Mouse (Mus musculus) midbrain, embryonic 10.5 days (tissue): ENCODE data around the gene Cln3. TPM values are rescaled to one million over a fixed set of nuclear protein-coding genes. Genes with fewer than 3 reads are reported as not detected.

Experiments
- DNase-seq: peaks from one replicate; pipeline ENCODE4 v3.0.0-alpha.2; 2017; ENCODE audit warnings: low spot score
- H3K27ac ChIP-seq: fragments of 300-500 bp; sonication (generic); replicated peaks from 2 replicates; pipeline ENCODE4 v1.5.1; 2016; ENCODE audit warnings: mild to moderate bottlenecking
- H3K27me3 ChIP-seq: fragments of 300-500 bp; sonication (generic); 2 replicates; pipeline ENCODE4 v1.6.1; 2016; ENCODE audit warnings: low read depth, mild to moderate bottlenecking; ENCODE audit not compliant: poor library complexity, severe bottlenecking
- H3K36me3 ChIP-seq: fragments of 300-500 bp; sonication (generic); 2 replicates; pipeline ENCODE4 v1.6.1; 2016; ENCODE audit warnings: mild to moderate bottlenecking, moderate library complexity
- H3K4me1 ChIP-seq: fragments of 300-500 bp; sonication (generic); 2 replicates; pipeline ENCODE4 v1.6.1; 2016
- H3K4me3 ChIP-seq: fragments of 300-500 bp; sonication (generic); 2 replicates; pipeline ENCODE4 v1.5.1; 2016; ENCODE audit warnings: mild to moderate bottlenecking, moderate library complexity
- H3K9me3 ChIP-seq: fragments of 300-500 bp; sonication (generic); replicated peaks from 2 replicates; pipeline ENCODE4 v1.6.1; 2016; ENCODE audit warnings: mild to moderate bottlenecking
- WGBS: fragments of 180-500 bp; shearing (Covaris S2); methylation state at CpG from one replicate; pipeline ENCODE4 v1.1.7; 2016; 5-methylcytosine and 5-hydroxymethylcytosine counted together
- polyA plus RNA-seq: library from polyadenylated mRNA; unstranded; fragments of >200 nt; fragmentation: Nextera tagmentation; extraction: Ambion mirVana; gene quantifications from 2 replicates; pipeline ENCODE4 v1.2.1, GENCODE M21; 2016

The Cln3 gene
- polyA plus RNA-seq, 1 experiment from 2014 or later: 23.8 TPM

DNA sequence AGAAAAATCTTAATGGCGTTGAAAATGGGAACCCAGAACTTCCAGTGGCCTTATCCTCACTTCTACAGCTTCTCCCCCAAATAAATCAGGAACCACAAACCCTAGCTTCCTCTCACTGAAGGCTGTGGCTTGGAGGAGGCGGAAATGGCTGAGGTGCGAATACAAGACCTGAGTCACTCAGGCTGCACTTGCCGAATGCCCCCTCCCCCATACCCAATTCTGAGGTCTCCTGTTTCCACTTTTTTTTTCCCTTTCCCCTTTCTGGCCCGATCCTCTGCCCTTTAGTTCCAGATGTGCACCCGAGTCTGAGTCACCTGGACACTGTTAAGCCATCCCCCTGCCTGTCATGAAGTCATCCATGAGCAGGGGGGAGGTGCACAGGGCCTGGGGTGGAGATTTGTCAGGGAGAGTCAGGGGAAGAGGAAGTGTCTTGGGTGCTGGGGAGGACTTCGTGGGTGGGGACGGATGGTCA is 1.1 kb downstream of the Cln3 start, which contains the start of gene Apobr:
Gene Apobr (plus strand): TSS at position 437 of the 472 bp plus-strand sequence.
- H3K4me3 ChIP-seq: peak within 1 kb of the TSS; percentile 73
- 83% methylated on average over 8 of the region's 8 CpGs for WGBS
- H3K4me1 ChIP-seq: peaks cover 30% of the 10 kb centered on the region
- 0 out of 2 replicates have a peak, but pooled peaks cover 4% of the 10 kb centered on the region for H3K36me3 ChIP-seq
- H3K9me3 ChIP-seq: no peaks in the 10 kb centered on the region
- H3K27me3 ChIP-seq: peaks cover 51% of the 10 kb centered on the region
- DNase-seq: no peak
- peak within 1 kb of the TSS; percentile 93 for H3K27ac ChIP-seq

DNA sequence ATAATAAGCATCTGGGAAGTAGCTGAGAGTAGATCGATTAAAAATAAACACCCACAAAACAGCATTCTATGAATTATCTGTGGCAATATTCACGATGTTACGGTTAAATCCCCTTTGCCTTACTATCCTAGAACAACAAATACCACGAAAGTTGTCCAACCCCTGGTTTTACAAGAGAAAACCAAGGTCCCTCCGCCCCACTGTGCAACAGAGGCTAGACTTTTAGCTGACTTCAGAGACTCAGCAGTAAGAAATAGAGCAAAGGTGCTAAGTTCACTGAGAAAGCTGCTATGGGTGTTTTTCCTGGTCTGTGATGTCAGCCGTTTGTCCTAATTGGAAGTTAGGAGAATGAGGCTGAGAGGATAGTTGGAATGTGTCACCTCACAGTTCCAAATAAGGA is 1.9 kb downstream of the Cln3 start:
- H3K36me3 ChIP-seq: peaks cover 10% of the 10 kb centered on the region; the same call in 1 of the 2 replicates
- H3K4me1 ChIP-seq: peaks cover 30% of the 10 kb centered on the region
- WGBS: 60% methylated on average over 6 of the region's 6 CpGs
- H3K4me3 ChIP-seq: peak overlapping the region; percentile 73
- no peaks in the 10 kb centered on the region for H3K9me3 ChIP-seq
- H3K27ac ChIP-seq: peak overlapping the region; percentile 93
- DNase-seq: no peak
- peaks cover 47% of the 10 kb centered on the region for H3K27me3 ChIP-seq

DNA sequence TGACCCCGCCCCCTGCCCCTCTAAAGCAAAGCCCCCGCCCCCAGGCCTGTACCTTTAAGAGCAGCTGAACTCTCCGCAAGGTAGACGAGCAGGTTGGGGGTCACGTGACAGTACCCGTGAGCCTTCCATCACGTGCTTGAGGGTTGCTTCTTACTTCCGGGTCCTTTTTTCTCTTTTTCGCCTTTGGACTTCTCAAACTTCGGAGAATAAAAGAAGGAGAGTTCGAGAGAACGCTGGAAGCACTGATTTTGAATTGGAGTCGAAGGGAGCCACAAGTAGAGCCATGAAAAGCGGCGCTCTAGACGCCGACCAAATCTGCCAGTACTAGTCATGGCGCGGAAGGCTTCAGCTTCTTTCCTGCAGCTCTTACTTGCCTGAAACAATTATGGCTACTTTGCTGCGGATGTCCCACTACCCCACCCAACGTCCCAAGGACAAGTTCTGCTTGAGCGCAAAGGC is 2.3 kb downstream of the Cln3 start:
- Histone ChIP-seq H3K4me1 (peaks cover 29% of the 10 kb centered on the region), H3K27me3 (peaks cover 42% of the 10 kb centered on the region), H3K36me3 (peaks cover 14% of the 10 kb centered on the region; the same call in 1 of the 2 replicates), H3K4me3 (peak overlapping the region; percentile 73), H3K27ac (peak overlapping the region; percentile 93), H3K9me3 (no peaks in the 10 kb centered on the region)
- peak; percentile 88 for DNase-seq
- WGBS: under 1% methylated on average over 22 of the region's 22 CpGs

DNA sequence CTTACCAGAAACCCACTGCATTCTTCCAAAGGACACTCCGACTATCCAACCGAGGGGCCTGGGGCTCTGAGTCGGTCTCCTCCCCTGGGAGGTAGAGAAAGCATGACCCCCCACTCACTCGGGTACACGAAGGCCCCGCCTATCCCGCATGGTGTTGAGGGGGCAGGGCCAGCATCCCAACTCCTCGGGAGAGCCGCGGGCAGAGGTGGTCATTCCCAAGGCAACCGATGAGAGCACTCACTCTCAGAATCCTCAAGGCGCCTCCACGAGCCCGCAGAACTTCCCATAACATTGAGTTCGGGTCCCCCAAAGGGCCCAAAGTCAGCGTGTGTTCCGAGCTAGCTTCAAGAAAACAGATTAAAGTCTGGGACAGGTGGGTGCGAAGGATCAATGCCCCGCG is 2.9 kb downstream of the Cln3 start:
- 2% methylated on average over 20 of the region's 20 CpGs for WGBS
- peak; percentile 54 for DNase-seq
- Histone ChIP-seq H3K4me3 (peak overlapping the region; percentile 73), H3K27ac (peak overlapping the region; percentile 93), H3K4me1 (peaks cover 24% of the 10 kb centered on the region), H3K36me3 (peaks cover 17% of the 10 kb centered on the region), H3K27me3 (peaks cover 37% of the 10 kb centered on the region), H3K9me3 (no peaks in the 10 kb centered on the region)

GRCm38 (mm10) chr7:126581661-126582060 is 4.0 kb downstream of the Cln3 start:
- peaks cover 26% of the 10 kb centered on the region for H3K36me3 ChIP-seq
- peaks cover 17% of the 10 kb centered on the region for H3K4me1 ChIP-seq
- no peak overlapping the region for H3K27ac ChIP-seq
- peaks cover 26% of the 10 kb centered on the region for H3K27me3 ChIP-seq
- no peak overlapping the region for H3K4me3 ChIP-seq
- H3K9me3 ChIP-seq: no peaks in the 10 kb centered on the region
- whole genome bisulfite sequencing: 92% methylated on average over 6 of the region's 6 CpGs
- no peak for DNase-seq

- peaks cover 44% of the 10 kb centered on the region for H3K36me3 ChIP-seq
- WGBS: 64% methylated on average over 8 of the region's 8 CpGs
- DNase-seq: peak; percentile 38
Observed at GRCm38 (mm10) chr7:126579172-126579571, 6.4 kb downstream of the Cln3 start.

GRCm38 (mm10) chr7:126576946-126577345 is 8.7 kb downstream of the Cln3 start:
- 47% methylated on average over 8 of the region's 8 CpGs for WGBS
- peak; percentile 49 for DNase-seq
- peaks cover 2% of the 10 kb centered on the region; the same call in 1 of the 2 replicates for H3K4me1 ChIP-seq
- H3K27me3 ChIP-seq: no peaks in the 10 kb centered on the region
- H3K36me3 ChIP-seq: peaks cover 55% of the 10 kb centered on the region
- H3K4me3 ChIP-seq: no peak overlapping the region
- H3K9me3 ChIP-seq: no peaks in the 10 kb centered on the region
- no peak overlapping the region for H3K27ac ChIP-seq

More at GRCm38 (mm10) chr7:126579172-126579571, 6.4 kb downstream of the Cln3 start:
- Histone ChIP-seq H3K4me1 (peaks cover 17% of the 10 kb centered on the region), H3K27me3 (peaks cover 1% of the 10 kb centered on the region; the same call in 1 of the 2 replicates), H3K4me3 (no peak overlapping the region), H3K9me3 (no peaks in the 10 kb centered on the region), H3K27ac (no peak overlapping the region)

- H3K4me1 ChIP-seq: peaks cover 10% of the 10 kb centered on the region
- H3K4me3 ChIP-seq: peak within 1 kb of the TSS; percentile 85
- under 1% methylated on average over 46 of the region's 46 CpGs for WGBS
Observed at GRCm38 (mm10) chr7:126566094-126566765, 19.4 kb downstream of the Cln3 start, which contains the start of gene Eif3c. Eif3c (minus strand) TSS chr7:126566411.

DNA sequence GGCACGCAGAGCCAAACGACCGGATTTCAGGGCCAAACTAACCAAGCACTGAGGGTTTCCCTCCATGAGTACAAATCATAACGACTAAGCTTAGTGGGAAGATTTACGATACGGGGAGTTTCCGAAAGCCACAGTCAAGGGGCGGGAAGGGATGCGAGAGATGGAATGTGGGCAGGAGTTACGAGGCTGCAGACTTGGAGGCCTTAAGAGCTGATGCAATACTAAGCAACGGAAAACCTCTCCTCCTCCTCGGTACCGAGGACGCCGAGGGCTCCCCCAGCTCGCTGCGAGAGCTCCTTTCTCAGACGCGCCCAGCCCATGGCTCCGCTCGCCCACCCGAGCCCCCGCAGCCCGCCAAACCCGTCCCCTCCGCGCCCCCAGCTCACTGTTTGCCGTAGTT is 19.9 kb downstream of the Cln3 start:
- DNase-seq: no peak
- Histone ChIP-seq H3K9me3 (no peaks in the 10 kb centered on the region), H3K4me1 (peaks cover 10% of the 10 kb centered on the region), H3K27ac (peak overlapping the region; percentile 89), H3K36me3 (peaks cover 41% of the 10 kb centered on the region), H3K4me3 (peak overlapping the region; percentile 85), H3K27me3 (no peaks in the 10 kb centered on the region)
- under 1% methylated on average over 28 of the region's 28 CpGs for WGBS

More at GRCm38 (mm10) chr7:126566094-126566765, 19.4 kb downstream of the Cln3 start, which contains the start of gene Eif3c:
- H3K36me3 ChIP-seq: peaks cover 36% of the 10 kb centered on the region
- peak within 1 kb of the TSS; percentile 89 for H3K27ac ChIP-seq
- H3K27me3 ChIP-seq: no peaks in the 10 kb centered on the region
- H3K9me3 ChIP-seq: no peaks in the 10 kb centered on the region
- DNase-seq: peak; percentile 85

DNA sequence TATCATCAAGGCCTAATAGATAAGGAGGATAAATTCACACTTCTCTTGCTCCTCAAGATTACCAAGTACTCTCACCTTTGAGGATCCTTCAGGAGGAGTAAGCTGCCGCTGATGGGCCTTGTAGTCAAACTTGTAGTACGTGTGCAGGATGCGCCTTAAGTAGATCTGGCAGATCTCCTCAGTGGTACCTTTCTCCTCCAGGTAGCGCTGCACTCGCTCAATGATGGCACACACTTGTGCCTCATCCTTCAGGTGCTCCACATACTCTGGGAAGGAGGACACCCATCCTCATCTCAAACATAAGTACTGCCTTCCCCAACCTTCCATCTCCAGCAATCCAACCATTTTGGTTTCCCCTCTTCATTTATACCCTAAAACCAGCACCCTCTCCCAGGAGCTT is 29.0 kb downstream of the Cln3 start:
- WGBS: 96% methylated on average over 5 of the region's 5 CpGs
- no peak for DNase-seq
- Histone ChIP-seq H3K4me1 (no peaks in the 10 kb centered on the region), H3K36me3 (peaks cover 100% of the 10 kb centered on the region), H3K9me3 (no peaks in the 10 kb centered on the region), H3K27ac (no peak overlapping the region), H3K4me3 (no peak overlapping the region), H3K27me3 (no peaks in the 10 kb centered on the region)

- H3K4me3 ChIP-seq: no peak overlapping the region
- H3K36me3 ChIP-seq: peaks cover 100% of the 10 kb centered on the region
- no peaks in the 10 kb centered on the region for H3K27me3 ChIP-seq
- H3K9me3 ChIP-seq: no peaks in the 10 kb centered on the region
- 95% methylated on average over 1 of the region's 1 CpGs for WGBS
- H3K4me1 ChIP-seq: no peaks in the 10 kb centered on the region
- no peak overlapping the region for H3K27ac ChIP-seq
- DNase-seq: no peak
Observed at GRCm38 (mm10) chr7:126554796-126555195, 30.8 kb downstream of the Cln3 start.

GRCm38 (mm10) chr7:126545631-126546030 is 40.0 kb downstream of the Cln3 start:
- DNase-seq: no peak
- 91% methylated on average over 2 of the region's 2 CpGs for WGBS
- H3K4me1 ChIP-seq: no peaks in the 10 kb centered on the region
- no peak overlapping the region for H3K4me3 ChIP-seq
- H3K9me3 ChIP-seq: no peaks in the 10 kb centered on the region
- H3K36me3 ChIP-seq: peaks cover 80% of the 10 kb centered on the region
- no peak overlapping the region for H3K27ac ChIP-seq
- H3K27me3 ChIP-seq: no peaks in the 10 kb centered on the region

DNA sequence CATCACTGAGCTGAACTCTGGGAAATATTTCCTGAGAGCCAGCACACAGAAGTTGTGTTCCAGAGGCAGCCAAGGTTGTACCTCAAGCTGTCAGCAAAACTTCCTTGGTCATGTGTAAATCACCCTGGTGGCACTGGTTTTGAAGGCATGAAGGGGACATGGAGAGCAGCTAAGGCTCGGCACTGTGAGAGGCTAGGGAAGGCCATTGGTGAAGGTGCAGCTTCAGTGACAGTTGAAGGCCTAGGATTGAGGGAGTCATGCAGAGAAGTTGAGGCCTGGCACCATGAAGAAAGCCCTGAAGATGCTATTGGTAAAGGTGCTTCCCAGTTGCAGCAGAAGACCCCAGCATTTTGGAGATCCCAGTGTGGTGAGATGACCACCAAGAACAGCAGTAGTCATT is 44.0 kb downstream of the Cln3 start:
- Histone ChIP-seq H3K27me3 (peaks cover 8% of the 10 kb centered on the region), H3K36me3 (peaks cover 40% of the 10 kb centered on the region), H3K9me3 (no peaks in the 10 kb centered on the region), H3K27ac (no peak overlapping the region), H3K4me3 (no peak overlapping the region), H3K4me1 (no peaks in the 10 kb centered on the region)
- DNase-seq: no peak
- WGBS: 74% methylated on average over 1 of the region's 1 CpGs
